Comparison of ENCODE assay signal across 8 mouse cellular contexts in genomic region chr3:32188521-32188920, GRCm38 (mm10).
A peak's percentile ranks its signal among the peaks of the same experiment; 100 is the strongest.
DNase-seq lines count a peak whose midpoint lies in the region; ATAC-seq and TF ChIP-seq lines count a peak whose summit lies in the region.

No protein-coding gene starts in this region.

- no peak for TF ChIP-seq POLR2A in liver, adult 2 months (IDR thresholded peaks at IDR 0.05; ENCODE audit: extremely low read depth, insufficient read depth, low read length)

- peak; percentile 76 for TF ChIP-seq CTCF in liver, adult 2 months (IDR thresholded peaks at IDR 0.05; ENCODE audit: low read depth, low read length)

- no peaks in the 10 kb centered on the region for H3K79me2 ChIP-seq in liver, adult 2 months (ENCODE audit: control insufficient read depth, insufficient read depth, low read length)

- no peak overlapping the region for H3K9ac ChIP-seq in kidney, embryonic 14.5 days (ENCODE audit: low read depth, low read length)
- H3K9ac ChIP-seq in liver, adult 2 months (ENCODE audit: low read depth, low read length): no peak overlapping the region

- H3K9me3 ChIP-seq in kidney, embryonic 14.5 days (ENCODE audit: control insufficient read depth, low read length): no peaks in the 10 kb centered on the region

- ATAC-seq in kidney, embryonic 14.5 days (ENCODE audit: low FRiP score, low TSS enrichment): 0 out of 2 replicates have a peak, but pooled peaks have one; percentile 49

- no peak overlapping the region for H3K4me3 ChIP-seq in kidney, embryonic 14.5 days (ENCODE audit: low read length)
- H3K4me3 ChIP-seq in liver, adult 2 months (ENCODE audit: insufficient read depth, low read depth, low read length): no peak overlapping the region

- H3K4me2 ChIP-seq in kidney, embryonic 14.5 days (replicated peaks; ENCODE audit: low read depth, low read length): no peak overlapping the region

- H3K27ac ChIP-seq in kidney, embryonic 14.5 days (ENCODE audit: low read depth, low read length): no peak overlapping the region
- H3K27ac ChIP-seq in liver, adult 2 months (replicated peaks; ENCODE audit: insufficient read depth, low read depth, low read length): no peak overlapping the region

- H3K27me3 ChIP-seq in kidney, embryonic 14.5 days (ENCODE audit: control insufficient read depth, insufficient read depth, low read length): no peaks in the 10 kb centered on the region
- no peaks in the 10 kb centered on the region for H3K27me3 ChIP-seq in liver, adult 2 months (ENCODE audit: control insufficient read depth, insufficient read depth, low read length)

- peak; percentile 10 for DNase-seq in gastrocnemius, adult 18-20 months (ENCODE audit: low spot score)
- DNase-seq in gastrocnemius, postnatal 25 days: no peak
- peak; percentile 31 for DNase-seq in urinary bladder, postnatal 25 days (ENCODE audit: low spot score)
- DNase-seq in urinary bladder, postnatal 4 days (ENCODE audit: low spot score in 2 of 2): no peak
- DNase-seq in embryo, embryonic 11 days: peak; percentile 84
- DNase-seq in liver, adult 2 months (ENCODE audit: extremely low read depth, low read depth, low spot score): peak; percentile 20
- peak; percentile 50 for DNase-seq in right cerebral cortex, postnatal 14 days

- 34% methylated on average over 5 of the region's 5 CpGs for WGBS in kidney, embryonic 14.5 days
- whole genome bisulfite sequencing in liver, adult 2 months: 31% methylated on average over 5 of the region's 5 CpGs

- H3K4me1 ChIP-seq in kidney, embryonic 14.5 days (ENCODE audit: control insufficient read depth, insufficient read depth, low read length): peaks cover 3% of the 10 kb centered on the region; the same call in 1 of the 2 replicates
- H3K4me1 ChIP-seq in liver, adult 2 months (ENCODE audit: control insufficient read depth, insufficient read depth, low read length): no peaks in the 10 kb centered on the region

- H3K36me3 ChIP-seq in kidney, embryonic 14.5 days (ENCODE audit: control insufficient read depth, insufficient read depth, low read length): no peaks in the 10 kb centered on the region
- no peaks in the 10 kb centered on the region for H3K36me3 ChIP-seq in liver, adult 2 months (ENCODE audit: control insufficient read depth, insufficient read depth, low read length)

Comparison
In these comparisons a context has a peak if more than half of its experiments do, and no peak if none do; other contexts are left out.
1. DNase-seq: peak in gastrocnemius, adult 18-20 months (single experiment), urinary bladder, postnatal 25 days (single experiment), embryo, embryonic 11 days (single experiment), liver, adult 2 months (single experiment) and right cerebral cortex, postnatal 14 days (single experiment); none in gastrocnemius, postnatal 25 days (single experiment) and urinary bladder, postnatal 4 days (0 of 2).